Mouse (Mus musculus): ENCODE results near the gene Ewsr1. TPM values are rescaled to one million over a fixed set of nuclear protein-coding genes. Genes with fewer than 3 reads are reported as not detected.

Gene Ewsr1
- total and polyA plus RNA-seq, 3 experiments = 89.7 to 164 (median 92.3) TPM

- Histone ChIP-seq H3K79me2 (replicated peaks; ENCODE audit: control insufficient read depth, insufficient read depth, low read length) (no peaks in the 10 kb centered on the region), H3K27me3 (ENCODE audit: control insufficient read depth, insufficient read depth, low read length) (no peaks in the 10 kb centered on the region), H3K27ac (peak overlapping the region; percentile 82; the same call in 1 of the 2 replicates), H3K4me1 (ENCODE audit: control insufficient read depth, insufficient read depth, low read length) (peaks cover 17% of the 10 kb centered on the region), H3K4me3 (peak overlapping the region; percentile 83), H3K9ac (ENCODE audit: low read depth, low read length) (peak overlapping the region; percentile 80), H3K36me3 (ENCODE audit: control insufficient read depth, insufficient read depth, low read length) (no peaks in the 10 kb centered on the region)
- WGBS = 65% methylated on average over 31 of the region's 31 CpGs
- intact Hi-C loops (cut with DNase I) = loop anchor here (2.0 kb wide), 2 partner anchors 35 to 77 kb away; partner anchors contain the start of genes Ap1b1, Ewsr1 and Rhbdd3
- no peak for DNase-seq
- TF ChIP-seq POLR2A (IDR thresholded peaks at IDR 0.05; ENCODE audit: insufficient read depth, low read depth, low read length) (no peak), CTCF (IDR thresholded peaks at IDR 0.05) (no peak), EP300 (IDR thresholded peaks at IDR 0.05; ENCODE audit: insufficient read depth, low read depth, low read length) (no peak)
These were observed 35.3 kb downstream of the Ewsr1 start for GRCm38 (mm10) chr11:5063561-5064281.

GRCm38 (mm10) chr11:5062860-5063505 lies 36.1 kb downstream of the Ewsr1 start:
- H3K4me1 ChIP-seq (ENCODE audit: control insufficient read depth, insufficient read depth, low read length) = peaks cover 17% of the 10 kb centered on the region
- WGBS = 69% methylated on average over 13 of the region's 13 CpGs
- H3K27ac ChIP-seq = no peak overlapping the region

GRCm38 (mm10) chr11:5062326-5062725 lies 36.7 kb downstream of the Ewsr1 start:
- no peaks in the 10 kb centered on the region for H3K36me3 ChIP-seq (ENCODE audit: control insufficient read depth, insufficient read depth, low read length)
- peak overlapping the region; percentile 33 for H3K4me3 ChIP-seq
- no peak for DNase-seq
- WGBS = 61% methylated on average over 13 of the region's 13 CpGs
- no peaks in the 10 kb centered on the region for H3K27me3 ChIP-seq (ENCODE audit: control insufficient read depth, insufficient read depth, low read length)
- intact Hi-C loops (cut with DNase I) = no loop called here
- peaks cover 17% of the 10 kb centered on the region for H3K4me1 ChIP-seq (ENCODE audit: control insufficient read depth, insufficient read depth, low read length)
- H3K79me2 ChIP-seq (replicated peaks; ENCODE audit: control insufficient read depth, insufficient read depth, low read length) = no peaks in the 10 kb centered on the region
- TF ChIP-seq POLR2A (IDR thresholded peaks at IDR 0.05; ENCODE audit: insufficient read depth, low read depth, low read length) (no peak), EP300 (IDR thresholded peaks at IDR 0.05; ENCODE audit: insufficient read depth, low read depth, low read length) (no peak), CTCF (IDR thresholded peaks at IDR 0.05) (no peak)
- H3K9ac ChIP-seq (ENCODE audit: low read depth, low read length) = peak overlapping the region; percentile 42
- peak overlapping the region; percentile 62 for H3K27ac ChIP-seq

More at GRCm38 (mm10) chr11:5062860-5063505, 36.1 kb downstream of the Ewsr1 start:
- Histone ChIP-seq H3K9ac (ENCODE audit: low read depth, low read length) (no peak overlapping the region), H3K79me2 (replicated peaks; ENCODE audit: control insufficient read depth, insufficient read depth, low read length) (no peaks in the 10 kb centered on the region), H3K36me3 (ENCODE audit: control insufficient read depth, insufficient read depth, low read length) (no peaks in the 10 kb centered on the region), H3K4me3 (no peak overlapping the region), H3K27me3 (ENCODE audit: control insufficient read depth, insufficient read depth, low read length) (no peaks in the 10 kb centered on the region)
- no peak for TF ChIP-seq POLR2A (IDR thresholded peaks at IDR 0.05; ENCODE audit: insufficient read depth, low read depth, low read length)
- TF ChIP-seq EP300 (IDR thresholded peaks at IDR 0.05; ENCODE audit: insufficient read depth, low read depth, low read length) = no peak
- no peak for TF ChIP-seq CTCF (IDR thresholded peaks at IDR 0.05)
- intact Hi-C loops (cut with DNase I) = no loop called here
- DNase-seq = no peak

- TF ChIP-seq CTCF (IDR thresholded peaks at IDR 0.05) = no peak
- TF ChIP-seq EP300 (IDR thresholded peaks at IDR 0.05; ENCODE audit: insufficient read depth, low read depth, low read length) = peak; percentile 67; the same call in 1 of the 2 replicates
- Histone ChIP-seq H3K27ac (peak overlapping the region; percentile 78), H3K79me2 (replicated peaks; ENCODE audit: control insufficient read depth, insufficient read depth, low read length) (no peaks in the 10 kb centered on the region), H3K36me3 (ENCODE audit: control insufficient read depth, insufficient read depth, low read length) (no peaks in the 10 kb centered on the region), H3K27me3 (ENCODE audit: control insufficient read depth, insufficient read depth, low read length) (no peaks in the 10 kb centered on the region), H3K4me1 (ENCODE audit: control insufficient read depth, insufficient read depth, low read length) (peaks cover 17% of the 10 kb centered on the region), H3K9ac (ENCODE audit: low read depth, low read length) (peak overlapping the region; percentile 56), H3K4me3 (peak overlapping the region; percentile 33)
- 3% methylated on average over 61 of the region's 62 CpGs for WGBS
- intact Hi-C loops (cut with DNase I) = no loop called here
- peak; percentile 97 to 98 for DNase-seq
These were observed 37.5 kb downstream of the Ewsr1 start for GRCm38 (mm10) chr11:5061413-5062139.

DNA sequence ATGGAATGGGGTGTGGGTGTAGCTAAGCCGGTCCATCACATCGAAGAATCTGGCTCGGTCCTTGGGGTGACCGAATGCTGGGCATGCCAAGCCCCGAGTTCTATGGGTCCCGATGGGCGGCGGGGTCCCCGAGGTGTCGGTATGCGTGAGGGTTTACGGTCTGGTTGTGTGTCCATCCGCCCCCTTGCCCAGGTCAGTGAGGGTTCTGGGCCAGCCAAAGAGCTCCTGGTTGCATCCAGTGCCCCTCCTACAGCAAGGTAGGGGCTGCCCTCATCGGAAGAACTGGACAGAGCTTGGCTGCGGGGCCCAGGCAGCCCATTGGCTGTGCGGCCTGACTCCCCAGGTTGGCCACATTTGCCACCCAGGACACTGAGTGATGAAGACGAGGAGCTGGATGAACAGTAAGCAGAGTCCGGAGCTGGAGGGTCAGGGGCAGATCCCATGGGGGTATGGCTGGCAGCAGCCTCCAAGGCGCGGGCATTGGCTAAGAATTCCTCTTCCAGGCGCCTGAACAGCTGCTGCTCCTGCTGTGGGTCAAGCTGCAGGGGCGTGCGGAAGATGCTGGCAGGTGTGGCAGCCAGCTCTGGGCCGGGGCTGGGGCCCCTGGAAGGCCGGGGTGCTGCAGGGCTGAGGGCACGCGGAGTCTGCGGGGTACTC lies 38.2 kb downstream of the Ewsr1 start:
- intact Hi-C loops (cut with DNase I) = no loop called here
- H3K27me3 ChIP-seq (ENCODE audit: control insufficient read depth, insufficient read depth, low read length) = no peaks in the 10 kb centered on the region
- peak overlapping the region; percentile 78 for H3K27ac ChIP-seq
- H3K36me3 ChIP-seq (ENCODE audit: control insufficient read depth, insufficient read depth, low read length) = no peaks in the 10 kb centered on the region
- H3K4me3 ChIP-seq = peak overlapping the region; percentile 33
- H3K9ac ChIP-seq (ENCODE audit: low read depth, low read length) = peak overlapping the region; percentile 56
- TF ChIP-seq POLR2A (IDR thresholded peaks at IDR 0.05; ENCODE audit: insufficient read depth, low read depth, low read length) (no peak), CTCF (IDR thresholded peaks at IDR 0.05) (no peak), EP300 (IDR thresholded peaks at IDR 0.05; ENCODE audit: insufficient read depth, low read depth, low read length) (no peak)
- no peak for DNase-seq
- 78% methylated on average over 28 of the region's 28 CpGs for WGBS
- no peaks in the 10 kb centered on the region for H3K79me2 ChIP-seq (replicated peaks; ENCODE audit: control insufficient read depth, insufficient read depth, low read length)
- H3K4me1 ChIP-seq (ENCODE audit: control insufficient read depth, insufficient read depth, low read length) = peaks cover 17% of the 10 kb centered on the region

Data from heart, adult 2 months (tissue).